ENCODE assay signal across 8 mouse cellular contexts in the genomic region with DNA sequence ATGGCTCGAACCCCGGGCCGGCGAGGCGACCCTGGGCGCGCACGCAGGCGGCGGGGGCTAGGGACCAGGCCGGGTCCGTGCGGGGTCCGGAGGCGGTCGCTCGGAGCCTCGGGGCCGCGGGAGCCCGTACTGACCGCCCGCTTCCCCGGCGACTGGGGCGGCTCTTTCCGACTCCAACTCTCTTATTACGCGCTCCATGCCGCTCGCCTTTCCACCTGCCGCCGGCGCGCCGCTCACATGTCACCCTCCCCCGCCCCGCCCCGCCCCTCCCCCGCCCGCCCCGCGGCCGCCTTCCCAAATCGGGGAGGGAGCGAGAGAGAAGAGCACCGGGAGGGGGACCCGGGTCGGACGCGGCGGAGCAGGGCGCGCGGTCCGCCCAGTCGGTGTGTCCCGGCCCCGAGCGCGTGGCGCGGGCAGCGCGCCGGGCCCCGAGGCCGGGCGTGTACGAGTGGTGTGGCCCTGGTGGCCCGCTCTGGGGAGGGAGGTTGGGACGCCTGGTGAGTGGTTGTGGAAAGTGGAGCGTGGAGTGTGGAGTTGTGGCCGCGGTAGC. TPM values are rescaled to one million over a fixed set of nuclear protein-coding genes. Genes with fewer than 3 reads are reported as not detected.
DNase-seq lines count a peak whose midpoint lies in the region; ATAC-seq and TF ChIP-seq lines count a peak whose summit lies in the region.

No protein-coding gene starts in this region.

- WGBS in embryonic facial prominence, embryonic 14.5 days: under 1% methylated on average over 29 of the region's 75 CpGs
- 1% methylated on average over 75 of the region's 75 CpGs for WGBS in liver, adult 2 months
- WGBS in small intestine, adult 2 months: 1% methylated on average over 59 of the region's 75 CpGs

- ATAC-seq in embryonic facial prominence, embryonic 14.5 days (ENCODE audit: low read depth): peak; percentile 55
- ATAC-seq in megakaryocyte-erythroid progenitor cell, adult 5-6 weeks (replicated peaks; ENCODE audit: low FRiP score, low TSS enrichment, poor library complexity, severe bottlenecking): no peak

- H3K9me3 ChIP-seq in embryonic facial prominence, embryonic 14.5 days (ENCODE audit: control insufficient read depth, low read length): no peaks in the 10 kb centered on the region

- peak; percentile 41 for DNase-seq in ovary, postnatal 36 days (ENCODE audit: low spot score)
- DNase-seq in ovary, postnatal 10 days (ENCODE audit: low spot score): no peak
- DNase-seq in embryonic facial prominence, embryonic 14.5 days (ENCODE audit: low spot score): peak; percentile 25
- DNase-seq in heart, postnatal 4 days: peak; percentile 25
- DNase-seq in liver, adult 2 months (ENCODE audit: extremely low read depth, low read depth, low spot score): no peak
- no peak for DNase-seq in layer of hippocampus, postnatal 14 days (ENCODE audit: low spot score in 2 of 2)

- peak overlapping the region; percentile 65 for H3K9ac ChIP-seq in embryonic facial prominence, embryonic 14.5 days (ENCODE audit: low read depth, low read length)
- peak overlapping the region; percentile 31; the same call in 1 of the 2 replicates for H3K9ac ChIP-seq in liver, adult 2 months (ENCODE audit: low read depth, low read length)

- no peak for TF ChIP-seq CTCF in liver, adult 2 months (IDR thresholded peaks at IDR 0.05; ENCODE audit: low read depth, low read length)
- TF ChIP-seq CTCF in small intestine, adult 2 months (IDR thresholded peaks at IDR 0.05; ENCODE audit: extremely low read depth, insufficient read length, insufficient replicate concordance, low read depth, low read length): no peak

- H3K4me2 ChIP-seq in embryonic facial prominence, embryonic 14.5 days (ENCODE audit: low read depth, low read length): peak overlapping the region; percentile 100

- H3K79me2 ChIP-seq in liver, adult 2 months (ENCODE audit: control insufficient read depth, insufficient read depth, low read length): no peaks in the 10 kb centered on the region

- H3K36me3 ChIP-seq in embryonic facial prominence, embryonic 14.5 days (ENCODE audit: control insufficient read depth, insufficient read depth, low read length): no peaks in the 10 kb centered on the region
- no peaks in the 10 kb centered on the region for H3K36me3 ChIP-seq in liver, adult 2 months (ENCODE audit: control insufficient read depth, insufficient read depth, low read length)
- no peaks in the 10 kb centered on the region for H3K36me3 ChIP-seq in small intestine, adult 2 months (ENCODE audit: control insufficient read depth, insufficient read depth, low read length)

- peaks cover 3% of the 10 kb centered on the region; the same call in 1 of the 2 replicates for H3K4me1 ChIP-seq in embryonic facial prominence, embryonic 14.5 days (ENCODE audit: control insufficient read depth, insufficient read depth, low read length)
- H3K4me1 ChIP-seq in liver, adult 2 months (ENCODE audit: control insufficient read depth, insufficient read depth, low read length): 0 out of 2 replicates have a peak, but pooled peaks cover 2% of the 10 kb centered on the region
- peaks cover 3% of the 10 kb centered on the region; the same call in 1 of the 2 replicates for H3K4me1 ChIP-seq in small intestine, adult 2 months (ENCODE audit: control insufficient read depth, insufficient read depth, insufficient read length, low read length)

- H3K27ac ChIP-seq in embryonic facial prominence, embryonic 14.5 days (replicated peaks; ENCODE audit: low read depth, low read length): no peak overlapping the region
- no peak overlapping the region for H3K27ac ChIP-seq in liver, adult 2 months (replicated peaks; ENCODE audit: insufficient read depth, low read depth, low read length)
- no peak overlapping the region for H3K27ac ChIP-seq in small intestine, adult 2 months (ENCODE audit: insufficient read depth, low read depth, low read length)

- H3K27me3 ChIP-seq in embryonic facial prominence, embryonic 14.5 days (replicated peaks; ENCODE audit: control insufficient read depth, insufficient read depth, low read length): peaks cover 58% of the 10 kb centered on the region
- H3K27me3 ChIP-seq in liver, adult 2 months (ENCODE audit: control insufficient read depth, insufficient read depth, low read length): peaks cover 6% of the 10 kb centered on the region; the same call in 1 of the 2 replicates
- peaks cover 35% of the 10 kb centered on the region for H3K27me3 ChIP-seq in small intestine, adult 2 months (ENCODE audit: control insufficient read depth, insufficient read depth, low read length)

- H3K4me3 ChIP-seq in embryonic facial prominence, embryonic 14.5 days (ENCODE audit: low read depth, low read length): peak overlapping the region; percentile 73
- H3K4me3 ChIP-seq in liver, adult 2 months (ENCODE audit: insufficient read depth, low read depth, low read length): peak overlapping the region; percentile 55
- peak overlapping the region; percentile 64 for H3K4me3 ChIP-seq in small intestine, adult 2 months (ENCODE audit: low read depth, low read length)

- no peak for TF ChIP-seq POLR2A in liver, adult 2 months (IDR thresholded peaks at IDR 0.05; ENCODE audit: extremely low read depth, insufficient read depth, low read length)
- TF ChIP-seq POLR2A in small intestine, adult 2 months (IDR thresholded peaks at IDR 0.05; ENCODE audit: low read depth, low read length): no peak

RNA-seq across cellular contexts. Expression of a gene that starts 1.1 kb away (rescaled TPM):
- polyA plus RNA-seq in embryonic facial prominence, embryonic 14.5 days (2014; fragmentation: Nextera tagmentation; extraction: Ambion mirVana): 3.2 and 3.9 TPM in 2 replicates
- total RNA-seq in heart, postnatal 4 days (2021): 1 to 10 TPM; 2.7 to 2.9 TPM
- total RNA-seq in liver, adult 2 months (2014; rRNA removed): 0.28 and 0.34 TPM in 2 replicates
- polyA plus RNA-seq in liver, adult 2 months (2012; rRNA removed): 0.57 and 0.58 TPM in 2 replicates
- polyA plus RNA-seq in small intestine, adult 2 months (2012; rRNA removed): 3.0 and 4.3 TPM in 2 replicates
- total RNA-seq in layer of hippocampus, postnatal 14 days (2021): 1 to 10 TPM; 7.4 TPM
- total RNA-seq in megakaryocyte-erythroid progenitor cell, adult 5-6 weeks (2014; fragmentation: Nextera tagmentation): not detected in 2 replicates
- not detected in 2 replicates for total RNA-seq in megakaryocyte-erythroid progenitor cell, adult 5-6 weeks (2017)

Comparison
In these comparisons a context has a peak if more than half of its experiments do, and no peak if none do; other contexts are left out.
1. DNase-seq: peak in ovary, postnatal 36 days (single experiment), embryonic facial prominence, embryonic 14.5 days (single experiment) and heart, postnatal 4 days (single experiment); none in ovary, postnatal 10 days (single experiment), liver, adult 2 months (single experiment) and layer of hippocampus, postnatal 14 days (0 of 2).
2. Peak in every context shown above with its lines, with median percentiles within 50 percentile points of each other: H3K4me3 ChIP-seq.